Mouse (Mus musculus) naive thymus-derived CD4-positive, alpha-beta T cell, adult 5 months (primary cell): ENCODE measurements around the gene Fkbp4. TPM values are rescaled to one million over a fixed set of nuclear protein-coding genes. Genes with fewer than 3 reads are reported as not detected.

Source experiments
- polyA plus RNA-seq: library from polyadenylated mRNA; unstranded; fragments of 100-300 nt; shearing (Covaris generic); gene quantifications from one replicate; pipeline ENCODE4 v1.2.1, GENCODE M21; 2017

Fkbp4 gene
- 162 TPM for polyA plus RNA-seq

DNA sequence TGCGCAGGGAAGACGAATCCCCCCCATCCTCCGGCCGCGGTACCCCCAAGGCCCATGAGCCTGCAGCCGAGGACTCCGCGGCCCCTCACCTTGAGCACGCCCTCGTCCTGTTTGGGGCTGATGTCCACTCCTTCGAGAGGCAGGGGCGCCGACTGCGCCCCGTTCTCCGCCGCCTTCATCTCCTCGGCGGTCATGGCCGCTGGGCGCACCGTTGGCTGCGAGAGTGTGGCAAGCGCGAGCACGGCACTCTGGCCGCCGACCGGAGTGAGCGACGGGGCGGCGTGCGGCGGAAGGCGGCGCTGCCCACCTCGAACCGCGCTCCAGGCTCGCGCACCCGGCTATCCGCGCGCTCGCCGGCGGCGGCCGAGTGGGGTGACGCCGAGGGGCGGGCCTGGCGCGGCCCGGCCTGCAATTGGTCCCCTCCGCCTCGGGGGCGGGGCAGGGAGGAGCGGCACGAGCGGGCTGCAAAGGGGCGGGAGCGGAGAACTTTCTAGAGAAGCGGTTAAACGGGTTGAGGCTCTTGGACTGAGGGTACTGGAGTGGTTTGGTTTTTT lies at the start of gene Fkbp4:
Gene Fkbp4, minus strand, starts transcription at position 361 of the 554 bp plus-strand sequence.

DNA sequence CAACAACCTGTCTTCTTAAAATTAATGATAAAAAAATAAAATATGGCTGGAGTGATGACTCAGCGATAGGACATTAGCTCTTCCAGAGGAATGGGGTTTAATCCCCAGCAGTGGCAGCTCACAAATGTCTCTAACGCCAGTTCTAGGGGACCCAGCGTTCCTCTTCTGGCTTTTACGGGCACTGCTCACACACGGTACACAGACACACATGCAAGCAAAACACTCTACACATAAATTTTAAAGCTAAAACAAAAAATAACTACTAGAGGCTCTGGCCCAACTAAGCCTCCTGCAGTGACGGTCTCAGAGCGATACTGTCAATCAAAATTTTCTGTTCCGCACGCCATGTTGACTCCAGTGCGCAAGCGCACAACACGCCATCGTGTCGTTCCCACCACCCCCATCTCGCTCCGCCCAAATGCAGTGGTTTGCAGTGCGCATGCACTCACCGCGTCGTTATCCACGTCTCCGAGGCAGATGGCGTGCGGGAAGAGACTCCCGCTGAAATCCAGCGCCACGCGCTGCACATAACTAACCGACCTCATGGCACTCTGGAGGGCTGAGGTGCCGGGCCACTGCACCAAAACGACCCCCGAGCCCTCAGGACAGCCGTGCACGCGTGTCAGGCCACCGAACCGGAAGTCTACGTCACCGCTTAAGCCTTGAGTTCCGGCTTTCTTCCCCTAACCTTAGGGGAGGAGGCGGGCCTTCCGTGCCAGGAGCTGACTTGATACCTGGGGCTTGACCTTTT lies 14.0 kb downstream of the Fkbp4 start, which contains the start of gene Itfg2:
Gene Itfg2, minus strand, starts transcription at position 663 of the 751 bp plus-strand sequence.

DNA sequence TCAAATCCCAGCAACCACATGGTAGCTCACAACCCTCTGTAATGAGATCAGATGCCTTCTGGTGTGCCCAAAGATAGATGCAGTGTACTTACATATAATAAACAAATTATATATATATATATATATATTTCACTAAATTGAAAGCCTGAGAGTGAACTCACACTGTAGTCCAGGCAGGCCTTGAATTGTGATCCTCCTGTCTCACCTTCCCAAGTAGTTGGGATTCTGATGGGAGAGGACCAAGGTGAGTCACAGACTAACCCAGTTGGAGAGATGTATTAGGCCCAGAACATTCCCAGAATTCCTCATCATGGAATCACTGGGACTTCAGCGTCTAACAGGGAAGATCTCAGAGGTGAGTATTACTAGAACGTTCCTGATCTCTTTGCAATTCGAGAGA lies 39.5 kb downstream of the Fkbp4 start, which contains the start of gene Nrip2:
Gene Nrip2, plus strand, starts transcription at position 301 of the 400 bp plus-strand sequence.

Other genes starting within 250 kb of the Fkbp4 start
- gene Tead4, start 137.9 kb downstream of the Fkbp4 start, polyA plus RNA-seq: not detected
- gene Tulp3, start 82.8 kb downstream of the Fkbp4 start, polyA plus RNA-seq: 1.4 TPM
- gene Rhno1, start 75.8 kb downstream of the Fkbp4 start, polyA plus RNA-seq: 58.4 TPM
- gene Foxm1, start 75.7 kb downstream of the Fkbp4 start, polyA plus RNA-seq: 2.6 TPM
- gene Tex52, start 63.2 kb downstream of the Fkbp4 start, polyA plus RNA-seq: not detected
- not detected for gene Gm44596, start 63.2 kb downstream of the Fkbp4 start, polyA plus RNA-seq
- gene Nrip2, start 39.4 kb downstream of the Fkbp4 start, polyA plus RNA-seq: 0.81 TPM
- gene Itfg2, start 13.7 kb downstream of the Fkbp4 start, polyA plus RNA-seq: 43.5 TPM
- gene Pzp, start 88.0 kb upstream of the Fkbp4 start, polyA plus RNA-seq: not detected
- gene A2ml1, start 142.9 kb upstream of the Fkbp4 start, polyA plus RNA-seq: not detected
- not detected for gene Klrb1a, start 184.9 kb upstream of the Fkbp4 start, polyA plus RNA-seq
- not detected for gene Clec2h, start 223.7 kb upstream of the Fkbp4 start, polyA plus RNA-seq